Mouse (Mus musculus) adrenal gland, postnatal 25 days (tissue): Measurements from ENCODE around the gene Epop. TPM values are rescaled to one million over a fixed set of nuclear protein-coding genes. Genes with fewer than 3 reads are reported as not detected.

Experiments
- DNase-seq: peaks from one replicate; pipeline ENCODE4 v3.0.0; 2021; ENCODE audit warnings: mixed read lengths
- long read RNA-seq: library from polyadenylated mRNA; stranded (forward); transcript quantifications from one replicate; pipeline ENCODE4 v2.0.0, GENCODE M21; 2021
- total RNA-seq: library from RNA; stranded (reverse); gene quantifications from 2 replicates; pipeline ENCODE4 v1.2.3, GENCODE M21; 2021

Gene Epop
- 6.2 and 7.8 TPM in 2 replicates for total RNA-seq
- long read RNA-seq, transcript Epop-201 (1 exons, 2,314 nt) = major isoform, 10 of 10 reads
- long read RNA-seq, partial matches to known transcripts = 0 of 10 reads
- long read RNA-seq, other reads (novel, unspliced or antisense) = 0 of 10 reads

- peak; percentile 93 for DNase-seq
Measured at GRCm38 (mm10) chr11:97629576-97629975, at the start of gene Epop. Epop (minus strand) TSS chr11:97629702.

DNA sequence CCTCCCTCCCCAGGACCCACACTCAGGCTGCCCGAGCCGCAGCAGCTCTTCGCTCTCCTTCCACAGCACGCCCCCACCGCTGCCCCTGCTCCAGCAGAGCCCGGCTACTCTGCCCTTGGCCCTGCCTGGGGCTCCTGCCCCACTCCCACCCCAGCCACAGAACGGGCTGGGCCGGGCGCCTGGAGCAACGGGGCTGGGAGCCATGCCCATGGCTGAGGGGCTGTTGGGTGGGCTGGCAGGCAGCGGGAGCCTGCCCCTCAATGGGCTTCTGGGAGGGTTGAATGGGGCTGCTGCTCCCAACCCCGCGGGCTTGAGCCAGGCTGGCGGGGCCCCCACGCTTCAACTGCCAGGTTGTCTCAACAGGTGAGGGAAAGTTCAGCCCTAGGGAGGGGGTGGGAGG lies 48.8 kb upstream of the Epop start:
- DNase-seq = no peak

GRCm38 (mm10) chr11:97677842-97678241 lies 48.3 kb upstream of the Epop start:
- DNase-seq = no peak

DNA sequence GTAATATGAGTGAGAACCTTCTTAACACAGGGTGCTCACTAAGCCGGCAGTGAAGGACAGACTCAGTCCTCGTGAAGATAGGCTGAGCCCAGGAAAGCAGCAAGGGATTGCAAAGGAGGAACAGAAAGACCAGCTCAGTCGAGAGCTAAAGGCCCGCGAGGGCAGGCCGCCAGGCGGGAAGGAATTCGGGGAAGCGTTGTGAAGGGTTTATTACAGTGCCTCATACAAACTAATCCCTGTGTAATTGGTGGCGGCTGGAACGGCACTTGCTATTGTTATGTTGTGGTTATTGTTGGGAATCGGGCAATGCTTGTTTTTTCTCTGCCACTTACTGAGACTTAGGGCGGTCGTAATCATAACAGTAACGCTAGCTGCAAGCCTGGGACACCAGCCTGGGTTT lies 47.9 kb upstream of the Epop start:
- no peak for DNase-seq

- DNase-seq = no peak
Measured at GRCm38 (mm10) chr11:97676050-97676754, 46.7 kb upstream of the Epop start.

- DNase-seq = no peak
Measured at GRCm38 (mm10) chr11:97673148-97673547, 43.6 kb upstream of the Epop start.

DNA sequence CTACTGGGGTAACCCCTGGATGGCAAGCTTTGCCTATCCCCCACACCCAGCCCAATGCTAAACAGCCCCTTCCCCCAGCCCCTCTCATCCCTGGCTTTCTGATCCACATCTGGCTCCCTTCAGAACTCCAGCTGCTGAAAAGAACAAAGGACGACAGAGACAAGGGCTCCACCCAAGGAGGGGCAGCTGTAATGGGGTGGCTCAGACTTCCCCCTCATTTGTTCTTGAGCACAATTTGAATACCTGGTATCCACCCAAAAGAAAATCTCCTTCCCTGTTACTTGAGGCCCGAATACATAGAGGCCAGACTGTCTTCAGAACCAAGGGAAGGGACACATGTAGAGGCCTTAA lies 41.6 kb upstream of the Epop start:
- DNase-seq = no peak

DNA sequence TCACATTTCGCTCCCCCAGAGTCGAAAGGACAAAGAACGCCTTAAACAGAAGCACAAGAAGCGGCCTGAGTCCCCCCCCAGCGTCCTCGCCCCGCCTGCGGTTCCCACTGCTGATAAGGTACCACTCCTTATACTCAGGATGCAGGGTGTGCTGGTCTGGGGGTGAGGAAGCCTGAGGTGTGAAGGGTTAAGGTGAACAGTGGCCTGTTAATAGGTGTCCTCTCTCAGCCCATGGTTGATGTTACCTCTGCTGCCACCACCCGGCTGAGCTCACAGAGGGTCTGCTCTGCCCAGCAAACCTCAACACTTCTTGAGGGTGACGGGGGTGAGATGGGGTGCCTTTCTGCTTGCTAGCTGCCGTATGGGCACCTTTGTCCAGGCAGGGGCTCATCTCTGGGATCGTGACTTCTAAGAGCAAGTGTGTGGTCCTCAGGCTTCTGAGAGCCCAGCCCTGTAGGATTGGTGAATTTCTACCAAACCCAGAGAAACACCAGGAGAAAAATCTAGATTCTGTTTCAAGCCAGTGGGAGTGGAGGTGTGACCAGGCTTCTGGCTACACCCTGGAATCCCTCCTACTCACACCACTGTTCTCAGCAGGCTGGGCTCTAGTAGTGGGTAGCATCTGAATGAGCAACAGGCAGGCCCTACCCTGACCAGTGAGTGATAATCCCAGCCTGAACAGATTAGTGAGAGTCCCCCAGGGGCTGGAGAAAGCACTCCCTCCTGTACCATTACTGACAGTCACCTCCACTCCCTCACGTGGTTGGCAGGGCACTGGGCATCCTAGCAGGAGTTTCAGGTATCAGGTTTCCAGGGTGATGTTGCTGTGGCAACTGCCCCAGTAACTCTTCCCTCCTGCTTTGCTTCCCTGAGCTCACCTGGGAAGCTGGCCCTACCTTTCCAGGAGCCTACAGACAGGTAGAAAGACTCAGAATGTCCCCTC lies 41.0 kb upstream of the Epop start:
- DNase-seq = no peak

DNA sequence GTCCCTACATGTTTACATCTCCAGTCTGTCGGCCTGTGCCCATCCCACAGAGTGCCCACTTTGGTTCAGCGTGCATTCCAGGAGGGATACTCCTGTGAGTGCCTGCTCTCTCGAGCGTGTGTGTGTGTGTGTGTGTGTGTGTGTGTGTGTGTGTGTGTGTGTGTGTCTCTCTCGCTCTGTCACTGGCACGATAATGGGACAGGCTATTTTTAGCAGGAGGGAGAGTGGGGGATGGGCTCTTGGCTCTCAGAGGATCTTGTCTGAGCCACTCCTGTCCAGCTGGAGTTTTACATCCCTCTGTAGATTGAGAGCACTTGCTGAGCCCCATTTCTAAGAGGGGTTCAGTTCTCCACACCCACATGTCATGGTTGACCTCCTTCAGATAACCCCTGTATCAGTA lies 40.3 kb upstream of the Epop start:
- no peak for DNase-seq

DNA sequence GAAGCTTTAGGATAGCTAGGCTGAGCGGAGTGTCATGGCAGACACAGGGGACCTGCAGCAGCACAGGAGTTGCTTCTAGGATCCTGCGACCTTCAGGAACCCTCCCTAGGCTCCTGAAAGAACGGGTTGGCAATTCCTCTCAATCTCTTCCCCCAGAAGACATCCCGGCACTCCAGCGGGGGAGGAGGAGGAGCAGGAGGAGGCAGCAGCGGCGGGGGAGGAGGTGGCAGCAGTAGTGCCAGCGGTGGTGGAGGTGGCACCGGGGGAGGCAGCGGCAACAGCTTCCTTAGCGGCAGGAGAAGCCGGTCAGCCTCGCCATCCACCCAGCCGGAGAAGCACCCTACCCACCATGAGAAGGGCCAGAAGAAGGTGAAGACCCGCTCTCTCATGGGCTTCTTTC lies 39.8 kb upstream of the Epop start:
- no peak for DNase-seq

DNA sequence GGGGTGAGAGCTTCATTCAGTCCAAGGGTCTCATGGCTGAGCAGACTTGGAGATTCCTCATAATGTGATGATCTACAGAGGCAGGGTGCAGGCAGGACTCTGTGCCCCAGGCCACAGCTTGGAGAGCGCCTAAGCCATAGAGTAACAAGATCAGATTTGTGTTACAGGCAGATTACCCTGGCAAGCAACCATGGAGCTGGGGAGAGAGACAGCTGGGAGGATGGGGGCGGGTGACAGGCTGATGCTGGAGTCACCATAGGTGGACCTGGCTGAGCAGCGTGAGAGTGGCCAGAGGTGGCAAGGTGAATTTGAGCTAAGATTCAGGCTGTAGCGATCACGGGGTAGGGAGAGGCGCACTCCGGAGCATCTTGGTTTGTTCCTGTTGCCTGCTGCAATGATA lies 38.7 kb upstream of the Epop start:
- no peak for DNase-seq

- no peak for DNase-seq
Measured at GRCm38 (mm10) chr11:97666794-97667193, 37.3 kb upstream of the Epop start.

- no peak for DNase-seq
Measured at GRCm38 (mm10) chr11:97666221-97666620, 36.7 kb upstream of the Epop start.

- no peak for DNase-seq
Measured at GRCm38 (mm10) chr11:97665431-97665830, 35.9 kb upstream of the Epop start.

- no peak for DNase-seq
Measured at GRCm38 (mm10) chr11:97664771-97665240, 35.3 kb upstream of the Epop start.

GRCm38 (mm10) chr11:97664339-97664665 lies 34.8 kb upstream of the Epop start:
- no peak for DNase-seq

- no peak for DNase-seq
Measured at GRCm38 (mm10) chr11:97663528-97664338, 34.2 kb upstream of the Epop start.

- DNase-seq = peak; percentile 82
Measured at GRCm38 (mm10) chr11:97662893-97663527, 33.5 kb upstream of the Epop start, which contains the start of gene Mllt6. Mllt6 (plus strand) TSS chr11:97663414.

DNA sequence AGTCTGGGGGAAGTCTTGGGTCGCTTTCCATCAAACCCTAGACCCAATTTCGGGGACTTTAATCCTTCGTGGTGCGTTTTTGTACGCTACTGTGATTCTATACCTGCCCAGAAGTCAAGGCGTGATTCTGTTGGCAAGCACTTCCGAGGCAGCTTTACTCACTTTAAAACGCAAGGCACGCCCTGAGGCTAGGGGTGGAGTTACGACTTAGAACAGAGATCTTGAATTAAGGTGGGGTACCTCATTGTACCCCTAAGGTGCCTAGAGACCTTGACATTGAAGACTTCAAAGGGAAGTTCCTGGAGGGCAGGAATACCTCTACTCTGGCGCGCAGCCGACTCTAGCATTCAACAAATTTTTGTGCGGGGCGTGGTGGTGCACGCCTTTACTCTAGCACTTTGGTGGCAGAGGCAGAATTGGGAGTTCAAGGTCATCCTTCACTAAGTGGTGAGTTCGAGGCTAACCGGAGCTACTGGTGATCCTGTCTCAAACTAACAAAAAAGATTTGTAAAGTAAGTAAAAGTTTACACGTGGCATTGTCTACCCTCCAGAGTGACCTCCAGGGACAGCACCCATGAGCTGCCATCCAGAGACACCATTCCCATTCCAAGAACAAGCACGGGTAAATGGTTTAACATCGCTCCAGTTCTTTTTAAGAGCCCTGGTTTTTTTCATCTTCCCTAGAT lies 32.8 kb upstream of the Epop start:
- no peak for DNase-seq

GRCm38 (mm10) chr11:97661648-97662133 lies 32.2 kb upstream of the Epop start:
- DNase-seq = peak; percentile 69
